9 mouse cellular contexts compared by ENCODE assay signal in the genomic region with DNA sequence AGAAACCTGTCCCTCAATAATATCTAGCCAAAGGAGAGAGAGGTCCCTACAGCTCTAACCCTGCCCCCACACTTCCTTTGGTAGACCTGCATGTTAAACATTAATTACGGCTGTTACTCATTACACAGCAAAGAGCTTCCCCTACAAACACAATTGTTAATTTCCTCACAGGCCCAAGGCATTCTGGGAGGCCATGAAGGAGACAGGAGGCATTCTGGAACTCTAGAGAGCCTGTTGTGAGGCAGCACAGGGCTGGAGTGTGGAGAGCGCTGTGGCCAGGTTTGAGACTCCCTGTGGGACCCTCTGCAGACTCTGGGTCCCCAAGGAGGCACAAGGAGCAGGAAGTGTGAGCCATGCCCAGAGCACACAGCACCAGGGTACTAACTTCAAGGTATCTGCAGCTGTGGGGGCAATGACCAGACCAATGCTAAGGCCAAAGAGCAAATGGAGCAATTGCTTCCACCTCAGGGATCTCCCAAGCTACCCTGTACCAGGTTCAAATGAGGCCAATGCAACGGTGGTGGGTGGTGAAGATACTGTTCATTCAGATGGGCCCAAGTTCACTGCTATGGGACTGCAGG. TPM values are rescaled to one million over a fixed set of nuclear protein-coding genes. Genes with fewer than 3 reads are reported as not detected.
DNase-seq lines count a peak whose midpoint lies in the region; ATAC-seq and TF ChIP-seq lines count a peak whose summit lies in the region.
"Had no signal": no experiment of that assay in that cellular context is flagged by ENCODE, and none has a peak within 500 bp of the region (broad histone marks: within the 10 kb centered on the region; RNA-seq: fewer than 3 reads in every experiment).

No protein-coding gene starts in this region.

- H3K4me1 ChIP-seq in heart, postnatal 0 days (ENCODE audit: control insufficient read depth, insufficient read depth): peaks cover 18% of the 10 kb centered on the region; the same call in 1 of the 2 replicates
- H3K4me1 ChIP-seq in intestine, embryonic 15.5 days (replicated peaks): peaks cover 40% of the 10 kb centered on the region

- no peak overlapping the region for H3K9ac ChIP-seq in heart, postnatal 0 days (replicated peaks; ENCODE audit: low read depth, low read length)
- no peak overlapping the region for H3K9ac ChIP-seq in intestine, embryonic 15.5 days

- DNase-seq in heart, postnatal 0 days (ENCODE audit: low spot score): no peak
- DNase-seq in heart, adult 18-20 months: no peak
- peak; percentile 76 for DNase-seq in large intestine, adult 2 months (ENCODE audit: low read depth, low spot score)
- DNase-seq in cerebellum, postnatal 14 days: no peak
- DNase-seq in right cerebral cortex, adult 2 months (ENCODE audit: low spot score in 2 of 2): no peak
- no peak for DNase-seq in right cerebral cortex, adult 18-20 months
- DNase-seq: layer of hippocampus, postnatal 36 days had no signal

- no peak for TF ChIP-seq EP300 in heart, postnatal 0 days (IDR thresholded peaks at IDR 0.05; ENCODE audit: low read depth)

- no peak for ATAC-seq in heart, postnatal 0 days (ENCODE audit: insufficient read depth, low read depth)
- ATAC-seq in intestine, embryonic 15.5 days: peak; percentile 90

- no peak overlapping the region for H3K4me2 ChIP-seq in heart, postnatal 0 days (ENCODE audit: low read depth, low read length)
- H3K4me2 ChIP-seq in intestine, embryonic 15.5 days (replicated peaks): peak overlapping the region; percentile 52
- H3K4me2 ChIP-seq in myocyte (ENCODE audit: low read depth): peak overlapping the region; percentile 25

- H3K27me3 ChIP-seq in heart, postnatal 0 days (ENCODE audit: control insufficient read depth, insufficient read depth, low read length): no peaks in the 10 kb centered on the region
- H3K27me3 ChIP-seq in intestine, embryonic 15.5 days (replicated peaks): no peaks in the 10 kb centered on the region
- H3K27me3 ChIP-seq in myocyte (ENCODE audit: control insufficient read depth, insufficient read depth, insufficient read length): no peaks in the 10 kb centered on the region

- no peak overlapping the region for H3ac ChIP-seq in myocyte (ENCODE audit: control insufficient read depth, insufficient read length)

- H3K9me3 ChIP-seq in heart, postnatal 0 days (replicated peaks; ENCODE audit: control insufficient read depth, low read length): no peaks in the 10 kb centered on the region
- H3K9me3 ChIP-seq in intestine, embryonic 15.5 days: no peaks in the 10 kb centered on the region

- no peak overlapping the region for H3K4me3 ChIP-seq in heart, postnatal 0 days (ENCODE audit: low read depth, low read length)
- 0 out of 2 replicates have a peak overlapping the region, but pooled peaks have one; percentile 12 for H3K4me3 ChIP-seq in intestine, embryonic 15.5 days (replicated peaks)
- no peak overlapping the region for H3K4me3 ChIP-seq in myocyte

- no peak for TF ChIP-seq POLR2A in myocyte (IDR thresholded peaks at IDR 0.05; ENCODE audit: insufficient read length, low read depth)

- TF ChIP-seq CTCF in heart, postnatal 0 days (IDR thresholded peaks at IDR 0.05; ENCODE audit: low read depth): no peak

- peak overlapping the region; percentile 56; the same call in 1 of the 2 replicates for H3K27ac ChIP-seq in heart, postnatal 0 days (ENCODE audit: low read depth)
- H3K27ac ChIP-seq in intestine, embryonic 15.5 days: peak overlapping the region; percentile 94

- WGBS in heart, postnatal 0 days: 65% methylated on average over 3 of the region's 3 CpGs
- 41% methylated on average over 3 of the region's 3 CpGs for WGBS in intestine, embryonic 15.5 days
- 27% methylated on average over 3 of the region's 3 CpGs for WGBS in large intestine, adult 2 months

- H3K79me2 ChIP-seq in myocyte (ENCODE audit: control insufficient read depth, insufficient read depth): peaks cover 42% of the 10 kb centered on the region

- peaks cover 31% of the 10 kb centered on the region for H3K36me3 ChIP-seq in heart, postnatal 0 days (replicated peaks; ENCODE audit: control insufficient read depth, insufficient read depth, low read length)
- no peaks in the 10 kb centered on the region for H3K36me3 ChIP-seq in intestine, embryonic 15.5 days
- peaks cover 5% of the 10 kb centered on the region for H3K36me3 ChIP-seq in myocyte (ENCODE audit: control insufficient read depth, insufficient read depth)

TF ChIP-seq in myocyte, 11 proteins besides CTCF, POLR2A, EP300 and RAD21:
- no peak for TF ChIP-seq MYOG (IDR thresholded peaks at IDR 0.05; ENCODE audit: control insufficient read depth in 1 of 3, insufficient read depth in 1 of 3, insufficient read length in 2 of 3, low read depth in 2 of 3)
- no peak for TF ChIP-seq MYOD1 (IDR thresholded peaks at IDR 0.05; ENCODE audit: control insufficient read depth in 1 of 3, insufficient read length in 2 of 3, low read depth in 2 of 3)
- no peak for TF ChIP-seq CEBPB (IDR thresholded peaks at IDR 0.05; ENCODE audit: insufficient read depth, poor library complexity, severe bottlenecking)
- TF ChIP-seq TCF12 (IDR thresholded peaks at IDR 0.05; ENCODE audit: insufficient read depth, poor library complexity, severe bottlenecking): no peak
- no peak for TF ChIP-seq REST (IDR thresholded peaks at IDR 0.05; ENCODE audit: insufficient read depth, insufficient read length)
- TF ChIP-seq TCF3 (IDR thresholded peaks at IDR 0.05; ENCODE audit: insufficient read length, low read depth): no peak
- TF ChIP-seq SRF (IDR thresholded peaks at IDR 0.05; ENCODE audit: control insufficient read depth, insufficient read length, low read depth): no peak
- no peak for TF ChIP-seq POLR2AphosphoS2 (IDR thresholded peaks at IDR 0.05; ENCODE audit: insufficient read length, low read depth)
- no peak for TF ChIP-seq MAX (IDR thresholded peaks at IDR 0.05; ENCODE audit: low read depth)
- TF ChIP-seq E2F4 (IDR thresholded peaks at IDR 0.05; ENCODE audit: insufficient read depth): no peak
- no peak for TF ChIP-seq USF1 (IDR thresholded peaks at IDR 0.05; ENCODE audit: low read depth)

RNA-seq across cellular contexts. Expression of a gene that starts 44.8 kb away (rescaled TPM):
- 136 and 190 TPM in 2 replicates for total RNA-seq in heart, postnatal 0 days (2014; rRNA removed; ENCODE audit: low replicate concordance)
- 60.9 and 70.1 TPM in 2 replicates for polyA plus RNA-seq in heart, postnatal 0 days (2015; fragmentation: Nextera tagmentation; extraction: Ambion mirVana)
- 100 to 1,000 TPM; 103 to 107 TPM for total RNA-seq in heart, adult 18-20 months (2021)
- polyA plus RNA-seq in intestine, embryonic 15.5 days (2015; fragmentation: Nextera tagmentation; extraction: Ambion mirVana): 53.1 and 54.2 TPM in 2 replicates
- polyA plus RNA-seq in large intestine, adult 2 months (2012; rRNA removed): 46.4 and 83.2 TPM in 2 replicates
- 39.9 TPM for polyA plus RNA-seq in myocyte (2012; fragmentation: generic; extraction: Trizol)
